Mouse (Mus musculus) midbrain, embryonic 14.5 days (tissue): ENCODE measurements at regions not wholly inside any gene's neighbourhood (a gene's known extent, or its start where the extent isn't known, plus 50 kb on each side); places are given as distances from the start of the nearest gene placed in this dataset.

ENCODE experiments used
- ATAC-seq: fragments of 200-750 bp; cut with Nextera tagmentation; 2 replicates; pipeline ENCODE4 v1.8.0; 2017; ENCODE audit warnings: moderate number of reproducible peaks, moderate library complexity; ENCODE audit not compliant: low FRiP score, low TSS enrichment
- DNase-seq: peaks from one replicate; pipeline ENCODE4 v3.0.0-alpha.2; 2015
- H3K27ac ChIP-seq: fragments of 300-500 bp; sonication (generic); replicated peaks from 2 replicates; pipeline ENCODE4 v1.5.1; 2014; ENCODE audit warnings: mild to moderate bottlenecking, low read depth, low read length, moderate library complexity
- H3K27me3 ChIP-seq: fragments of 300-500 bp; sonication (generic); 2 replicates; pipeline ENCODE4 v1.6.1; 2014; ENCODE audit warnings: low read length, control low read depth, mixed read lengths; ENCODE audit not compliant: control insufficient read depth, insufficient read depth
- H3K36me3 ChIP-seq: fragments of 300-500 bp; sonication (generic); 2 replicates; pipeline ENCODE4 v1.6.1; 2014; ENCODE audit warnings: low read length, control low read depth; ENCODE audit not compliant: control insufficient read depth, insufficient read depth
- H3K4me1 ChIP-seq: fragments of 300-500 bp; sonication (generic); 2 replicates; pipeline ENCODE4 v1.6.1; 2014; ENCODE audit warnings: mild to moderate bottlenecking, antibody characterized with exemption, low read length, control low read depth; ENCODE audit not compliant: control insufficient read depth, insufficient read depth
- H3K4me2 ChIP-seq: fragments of 300-500 bp; sonication (generic); 2 replicates; pipeline ENCODE4 v1.6.1; 2014; ENCODE audit warnings: mild to moderate bottlenecking, low read length, moderate library complexity
- H3K4me3 ChIP-seq: fragments of 300-500 bp; sonication (generic); replicated peaks from 2 replicates; pipeline ENCODE4 v1.5.1; 2014; ENCODE audit warnings: low read depth, low read length
- H3K9ac ChIP-seq: fragments of 300-500 bp; sonication (generic); replicated peaks from 2 replicates; pipeline ENCODE4 v1.6.1; 2014; ENCODE audit warnings: mild to moderate bottlenecking, low read length, moderate library complexity
- H3K9me3 ChIP-seq: fragments of 300-500 bp; sonication (generic); 2 replicates; pipeline ENCODE4 v1.6.1; 2016; ENCODE audit warnings: low read length, control low read depth, mixed read lengths; ENCODE audit not compliant: control insufficient read depth
- WGBS: fragments of 180-500 bp; shearing (Covaris S2); extraction: QIAGEN DNeasy Blood & Tissue Kit; methylation state at CpG from one replicate; pipeline ENCODE4 v1.1.7; 2014; 5-methylcytosine and 5-hydroxymethylcytosine counted together

DNA sequence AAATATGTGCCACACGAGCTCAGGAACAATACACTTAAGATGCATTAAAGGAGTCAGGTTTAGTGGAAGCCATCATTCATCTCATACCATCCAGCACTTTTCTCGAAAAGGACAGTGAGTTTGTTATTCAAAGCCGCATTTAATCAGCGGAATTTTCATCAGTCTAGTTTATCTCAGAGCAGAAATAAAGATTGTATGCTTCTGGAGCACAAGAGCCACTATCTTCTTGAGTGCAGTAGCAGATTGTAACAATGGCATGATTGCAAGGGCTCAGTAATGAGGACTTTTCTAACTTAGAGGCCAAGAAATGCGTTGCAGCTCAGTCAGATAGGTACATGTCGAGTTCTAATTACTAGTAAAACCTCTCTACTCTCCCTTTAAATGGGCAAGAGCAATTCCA is 271.3 kb downstream of the Wdr20rt start:
- Histone ChIP-seq H3K27ac (no peak overlapping the region), H3K36me3 (no peaks in the 10 kb centered on the region), H3K27me3 (no peaks in the 10 kb centered on the region), H3K9me3 (no peaks in the 10 kb centered on the region), H3K4me2 (no peak overlapping the region), H3K4me1 (no peaks in the 10 kb centered on the region), H3K9ac (no peak overlapping the region), H3K4me3 (no peak overlapping the region)
- DNase-seq (no peak), ATAC-seq (no peak)
- 83% methylated on average over 6 of the region's 6 CpGs for WGBS

- DNase-seq (no peak), ATAC-seq (no peak)
- Histone ChIP-seq H3K27ac (no peak overlapping the region), H3K27me3 (no peaks in the 10 kb centered on the region), H3K9me3 (no peaks in the 10 kb centered on the region), H3K9ac (no peak overlapping the region), H3K4me2 (no peak overlapping the region), H3K4me1 (no peaks in the 10 kb centered on the region), H3K36me3 (no peaks in the 10 kb centered on the region), H3K4me3 (no peak overlapping the region)
- 75% methylated on average over 6 of the region's 6 CpGs for WGBS
Measured at GRCm38 (mm10) chr12:65497602-65498001, 272.3 kb downstream of the Wdr20rt start.

- H3K9me3 ChIP-seq, result no peaks in the 10 kb centered on the region
Measured at GRCm38 (mm10) chr12:65501459-65501858, 276.1 kb downstream of the Wdr20rt start.

GRCm38 (mm10) chr12:65502045-65502444 is 276.7 kb downstream of the Wdr20rt start:
- H3K4me3 ChIP-seq, result no peak overlapping the region
- no peak overlapping the region for H3K9ac ChIP-seq
- H3K36me3 ChIP-seq, result no peaks in the 10 kb centered on the region
- WGBS, result 79% methylated on average over 1 of the region's 1 CpGs
- DNase-seq, result no peak
- no peak for ATAC-seq
- no peak overlapping the region for H3K4me2 ChIP-seq
- no peaks in the 10 kb centered on the region for H3K9me3 ChIP-seq
- H3K4me1 ChIP-seq, result no peaks in the 10 kb centered on the region
- no peak overlapping the region for H3K27ac ChIP-seq
- H3K27me3 ChIP-seq, result no peaks in the 10 kb centered on the region

More at GRCm38 (mm10) chr12:65501459-65501858, 276.1 kb downstream of the Wdr20rt start:
- Histone ChIP-seq H3K9ac (no peak overlapping the region), H3K4me2 (no peak overlapping the region), H3K4me1 (no peaks in the 10 kb centered on the region), H3K27me3 (no peaks in the 10 kb centered on the region), H3K27ac (no peak overlapping the region), H3K36me3 (no peaks in the 10 kb centered on the region), H3K4me3 (no peak overlapping the region)
- no peak for ATAC-seq
- DNase-seq, result no peak
- WGBS, result 58% methylated on average over 2 of the region's 2 CpGs

- Histone ChIP-seq H3K4me1 (no peaks in the 10 kb centered on the region), H3K27me3 (no peaks in the 10 kb centered on the region), H3K4me3 (no peak overlapping the region), H3K27ac (no peak overlapping the region), H3K36me3 (no peaks in the 10 kb centered on the region), H3K9ac (no peak overlapping the region), H3K9me3 (no peaks in the 10 kb centered on the region), H3K4me2 (no peak overlapping the region)
- DNase-seq (no peak), ATAC-seq (no peak)
- 38% methylated on average over 1 of the region's 1 CpGs for WGBS
Measured at GRCm38 (mm10) chr12:65513070-65513469, 287.8 kb downstream of the Wdr20rt start.

DNA sequence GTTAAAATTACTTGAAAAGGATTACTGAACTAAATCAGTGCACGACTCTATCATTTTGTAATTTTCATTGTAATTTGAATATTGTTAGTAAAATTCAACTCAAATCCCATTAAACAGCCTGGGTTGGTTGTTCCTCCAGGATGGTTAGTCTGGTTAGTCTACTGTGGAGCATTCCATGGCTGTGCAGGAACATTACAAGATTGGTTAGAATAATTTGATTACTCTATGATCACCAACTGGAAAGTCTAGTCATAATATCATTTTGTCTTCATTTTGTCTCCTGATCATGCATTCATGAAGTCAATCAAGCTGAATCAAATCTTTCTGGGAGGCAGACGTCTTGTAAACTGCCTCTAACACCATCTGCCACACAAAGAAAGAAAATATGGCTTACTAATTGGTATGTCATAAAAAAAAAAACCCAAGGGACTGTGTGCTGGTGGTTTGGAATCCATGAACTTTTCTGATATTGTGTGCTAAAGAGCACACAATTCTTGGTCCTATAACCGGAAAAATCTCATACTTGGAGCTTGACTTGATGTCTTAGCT is 308.9 kb downstream of the Wdr20rt start:
- WGBS, result 70% methylated on average over 3 of the region's 3 CpGs
- Histone ChIP-seq H3K4me1 (no peaks in the 10 kb centered on the region), H3K4me3 (no peak overlapping the region), H3K9ac (no peak overlapping the region), H3K27ac (no peak overlapping the region), H3K27me3 (no peaks in the 10 kb centered on the region), H3K9me3 (no peaks in the 10 kb centered on the region), H3K36me3 (no peaks in the 10 kb centered on the region), H3K4me2 (no peak overlapping the region)
- DNase-seq (no peak), ATAC-seq (no peak)

GRCm38 (mm10) chr12:65548301-65548700 is 323.0 kb downstream of the Wdr20rt start:
- Histone ChIP-seq H3K4me2 (no peak overlapping the region), H3K27me3 (no peaks in the 10 kb centered on the region), H3K27ac (no peak overlapping the region), H3K9ac (no peak overlapping the region), H3K4me1 (no peaks in the 10 kb centered on the region), H3K36me3 (no peaks in the 10 kb centered on the region), H3K9me3 (no peaks in the 10 kb centered on the region), H3K4me3 (no peak overlapping the region)
- DNase-seq (no peak), ATAC-seq (no peak)
- WGBS, result 93% methylated on average over 4 of the region's 4 CpGs

- Histone ChIP-seq H3K4me1 (no peaks in the 10 kb centered on the region), H3K27me3 (no peaks in the 10 kb centered on the region), H3K4me2 (no peak overlapping the region), H3K9ac (no peak overlapping the region), H3K9me3 (no peaks in the 10 kb centered on the region), H3K4me3 (no peak overlapping the region), H3K27ac (no peak overlapping the region), H3K36me3 (no peaks in the 10 kb centered on the region)
- ATAC-seq, result no peak
- 60% methylated on average over 3 of the region's 3 CpGs for WGBS
- no peak for DNase-seq
Measured at GRCm38 (mm10) chr12:65552230-65552629, 326.9 kb downstream of the Wdr20rt start.

DNA sequence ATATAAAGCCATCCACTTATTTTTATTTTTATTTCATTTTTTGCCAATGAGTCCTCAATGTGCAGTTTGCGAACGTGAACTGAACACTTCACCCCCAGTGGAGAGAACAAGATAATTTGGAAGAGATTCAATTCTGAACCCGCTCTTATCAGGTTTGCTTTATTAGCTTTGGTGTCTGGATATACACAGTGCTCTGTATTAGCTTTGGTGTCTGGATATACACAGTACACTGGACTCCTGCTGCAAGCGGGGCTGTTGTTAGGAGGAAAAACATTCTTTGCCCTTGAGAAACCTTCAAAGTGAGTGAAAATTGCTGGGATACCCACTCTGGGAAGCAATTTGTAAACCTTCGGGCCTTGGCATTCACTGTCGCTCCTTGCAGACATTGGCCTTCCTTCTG is 333.7 kb downstream of the Wdr20rt start:
- Histone ChIP-seq H3K36me3 (no peaks in the 10 kb centered on the region), H3K4me1 (no peaks in the 10 kb centered on the region), H3K27ac (no peak overlapping the region), H3K9ac (no peak overlapping the region), H3K4me2 (no peak overlapping the region), H3K27me3 (no peaks in the 10 kb centered on the region), H3K9me3 (no peaks in the 10 kb centered on the region), H3K4me3 (no peak overlapping the region)
- DNase-seq (no peak), ATAC-seq (no peak)
- WGBS, result 91% methylated on average over 6 of the region's 6 CpGs
